In the genomic region with DNA sequence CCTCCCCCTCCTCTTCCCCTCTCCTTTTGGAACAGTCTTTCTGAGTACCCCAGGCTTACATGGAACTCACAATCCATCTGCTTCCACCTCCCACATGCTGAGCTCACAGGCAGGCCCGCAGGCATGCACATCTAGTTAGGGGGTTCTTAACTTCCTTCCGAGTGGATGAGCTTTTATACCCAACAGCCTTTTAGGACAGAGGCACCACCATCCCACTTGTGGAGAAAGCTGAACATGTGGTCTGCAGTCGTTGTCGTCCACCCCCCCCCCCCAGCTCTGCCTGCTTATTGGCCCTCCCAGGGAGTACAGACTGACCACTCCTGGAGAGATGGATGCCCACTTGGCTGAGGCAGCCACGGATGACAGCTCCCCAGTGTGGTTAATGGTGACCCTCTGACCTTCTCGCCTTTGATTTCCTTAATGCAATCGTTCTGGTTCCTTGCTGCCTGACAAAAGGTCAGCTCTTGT, we compare ENCODE assay signal across 8 mouse cellular contexts.
A peak's percentile ranks its signal among the peaks of the same experiment; 100 is the strongest.
DNase-seq lines count a peak whose midpoint lies in the region; ATAC-seq and TF ChIP-seq lines count a peak whose summit lies in the region.

No protein-coding gene starts in this region.

- TF ChIP-seq POLR2A in thymus, adult 2 months (IDR thresholded peaks at IDR 0.05; ENCODE audit: control insufficient read depth, extremely low read depth, insufficient read depth, low read length, poor library complexity) = no peak

- peak; percentile 89 for ATAC-seq in embryonic facial prominence, embryonic 11.5 days (replicated peaks; ENCODE audit: insufficient number of reproducible peaks, low FRiP score, low TSS enrichment, low read depth)
- peak; percentile 97 for ATAC-seq in kidney, embryonic 14.5 days (ENCODE audit: low FRiP score, low TSS enrichment)
- ATAC-seq in stomach, postnatal 0 days (ENCODE audit: low FRiP score, low TSS enrichment) = no peak; the same call in 1 of the 2 replicates

- no peaks in the 10 kb centered on the region for H3K36me3 ChIP-seq in embryonic facial prominence, embryonic 11.5 days (replicated peaks; ENCODE audit: control insufficient read depth, insufficient read depth, low read depth, low read length)
- H3K36me3 ChIP-seq in kidney, embryonic 14.5 days (ENCODE audit: control insufficient read depth, insufficient read depth, low read length) = no peaks in the 10 kb centered on the region
- no peaks in the 10 kb centered on the region for H3K36me3 ChIP-seq in stomach, postnatal 0 days (ENCODE audit: control insufficient read depth, insufficient read depth, low read length)
- H3K36me3 ChIP-seq in thymus, adult 2 months (ENCODE audit: control insufficient read depth, insufficient read depth, low read length) = no peaks in the 10 kb centered on the region

- H3K9me3 ChIP-seq in embryonic facial prominence, embryonic 11.5 days (replicated peaks; ENCODE audit: control insufficient read depth, low read length) = no peaks in the 10 kb centered on the region
- no peaks in the 10 kb centered on the region for H3K9me3 ChIP-seq in kidney, embryonic 14.5 days (ENCODE audit: control insufficient read depth, low read length)
- H3K9me3 ChIP-seq in stomach, postnatal 0 days (ENCODE audit: control insufficient read depth, low read length) = no peaks in the 10 kb centered on the region

- 3% methylated on average over 7 of the region's 7 CpGs for whole genome bisulfite sequencing in embryonic facial prominence, embryonic 11.5 days
- 0% methylated on average over 7 of the region's 7 CpGs for WGBS in kidney, embryonic 14.5 days
- 13% methylated on average over 7 of the region's 7 CpGs for WGBS in stomach, postnatal 0 days
- WGBS in thymus, adult 2 months = 36% methylated on average over 7 of the region's 7 CpGs

- no peak for TF ChIP-seq CTCF in stomach, postnatal 0 days (IDR thresholded peaks at IDR 0.05; ENCODE audit: low read depth)
- no peak for TF ChIP-seq CTCF in thymus, adult 2 months (IDR thresholded peaks at IDR 0.05; ENCODE audit: borderline replicate concordance, control insufficient read depth, extremely low read depth, insufficient read depth, low read length, poor library complexity)

- H3K27ac ChIP-seq in embryonic facial prominence, embryonic 11.5 days (replicated peaks; ENCODE audit: low read depth, low read length) = peak overlapping the region; percentile 39
- H3K27ac ChIP-seq in kidney, embryonic 14.5 days (ENCODE audit: low read depth, low read length) = peak overlapping the region; percentile 62; the same call in 1 of the 2 replicates
- H3K27ac ChIP-seq in stomach, postnatal 0 days (replicated peaks) = no peak overlapping the region
- no peak overlapping the region for H3K27ac ChIP-seq in thymus, adult 2 months (ENCODE audit: control insufficient read depth, insufficient read depth, low read length)

- H3K4me3 ChIP-seq in embryonic facial prominence, embryonic 11.5 days (ENCODE audit: low read depth, low read length) = no peak overlapping the region
- H3K4me3 ChIP-seq in kidney, embryonic 14.5 days (ENCODE audit: low read length) = no peak overlapping the region
- no peak overlapping the region for H3K4me3 ChIP-seq in stomach, postnatal 0 days (ENCODE audit: low read depth, low read length)
- no peak overlapping the region for H3K4me3 ChIP-seq in thymus, adult 2 months (ENCODE audit: control insufficient read depth, insufficient read depth, low read length)

- TF ChIP-seq EP300 in stomach, postnatal 0 days (optimal IDR thresholded peaks at IDR 0.05) = no peak

- no peaks in the 10 kb centered on the region for H3K27me3 ChIP-seq in embryonic facial prominence, embryonic 11.5 days (ENCODE audit: control insufficient read depth, insufficient read depth, low read length)
- H3K27me3 ChIP-seq in kidney, embryonic 14.5 days (ENCODE audit: control insufficient read depth, insufficient read depth, low read length) = no peaks in the 10 kb centered on the region
- H3K27me3 ChIP-seq in stomach, postnatal 0 days (ENCODE audit: control insufficient read depth, insufficient read depth, low read length) = no peaks in the 10 kb centered on the region
- no peaks in the 10 kb centered on the region for H3K27me3 ChIP-seq in thymus, adult 2 months (ENCODE audit: control insufficient read depth, insufficient read depth, low read length)

- H3K4me1 ChIP-seq in embryonic facial prominence, embryonic 11.5 days (ENCODE audit: control insufficient read depth, insufficient read depth, low read length) = no peaks in the 10 kb centered on the region
- peaks cover 5% of the 10 kb centered on the region for H3K4me1 ChIP-seq in kidney, embryonic 14.5 days (ENCODE audit: control insufficient read depth, insufficient read depth, low read length)
- H3K4me1 ChIP-seq in stomach, postnatal 0 days (replicated peaks; ENCODE audit: control insufficient read depth, insufficient read depth) = no peaks in the 10 kb centered on the region
- no peaks in the 10 kb centered on the region for H3K4me1 ChIP-seq in thymus, adult 2 months (replicated peaks; ENCODE audit: control insufficient read depth, insufficient read depth, low read length)

- H3K9ac ChIP-seq in embryonic facial prominence, embryonic 11.5 days (replicated peaks; ENCODE audit: low read length) = no peak overlapping the region
- no peak overlapping the region for H3K9ac ChIP-seq in kidney, embryonic 14.5 days (ENCODE audit: low read depth, low read length)
- no peak overlapping the region for H3K9ac ChIP-seq in stomach, postnatal 0 days (ENCODE audit: low read length)

- H3K4me2 ChIP-seq in embryonic facial prominence, embryonic 11.5 days (ENCODE audit: low read depth, low read length) = no peak overlapping the region
- H3K4me2 ChIP-seq in kidney, embryonic 14.5 days (replicated peaks; ENCODE audit: low read depth, low read length) = no peak overlapping the region
- no peak overlapping the region for H3K4me2 ChIP-seq in stomach, postnatal 0 days (replicated peaks; ENCODE audit: low read depth)

- peak; percentile 27 for DNase-seq in adrenal gland, adult 2 months
- DNase-seq in adrenal gland, postnatal 4 days (ENCODE audit: low spot score in 2 of 2) = no peak
- peak; percentile 54 for DNase-seq in Muller cell, postnatal 12 days (ENCODE audit: inconsistent ontology term)
- DNase-seq in embryonic facial prominence, embryonic 11.5 days (ENCODE audit: low spot score) = peak; percentile 60
- peak; percentile 31 for DNase-seq in lung, postnatal 14 days
- peak; percentile 20 for DNase-seq in stomach, postnatal 0 days (ENCODE audit: low spot score)
- no peak for DNase-seq in thymus, adult 2 months

Comparison
In these comparisons a context has a peak if more than half of its experiments do, and no peak if none do; other contexts are left out.
1. DNase-seq: peak in adrenal gland, adult 2 months (single experiment), Muller cell, postnatal 12 days (single experiment), embryonic facial prominence, embryonic 11.5 days (single experiment), lung, postnatal 14 days (single experiment) and stomach, postnatal 0 days (single experiment); none in adrenal gland, postnatal 4 days (0 of 2) and thymus, adult 2 months (single experiment).
2. H3K27ac ChIP-seq: peak in embryonic facial prominence, embryonic 11.5 days (single experiment) and kidney, embryonic 14.5 days (single experiment); none in stomach, postnatal 0 days (single experiment) and thymus, adult 2 months (single experiment).